Mouse (Mus musculus) E14TG2a.4 (cell line): ENCODE data around the gene Slc22a12.

Experiments used
- CTCF ChIP-seq: conservative IDR thresholded peaks from 2 replicates; pipeline ENCODE4 v1.5.1; 2014; ENCODE audit warnings: low read length
- POU5F1 ChIP-seq: IDR thresholded peaks from 2 replicates; pipeline ENCODE4 v1.6.1; 2014; ENCODE audit warnings: low read length, borderline replicate concordance

DNA sequence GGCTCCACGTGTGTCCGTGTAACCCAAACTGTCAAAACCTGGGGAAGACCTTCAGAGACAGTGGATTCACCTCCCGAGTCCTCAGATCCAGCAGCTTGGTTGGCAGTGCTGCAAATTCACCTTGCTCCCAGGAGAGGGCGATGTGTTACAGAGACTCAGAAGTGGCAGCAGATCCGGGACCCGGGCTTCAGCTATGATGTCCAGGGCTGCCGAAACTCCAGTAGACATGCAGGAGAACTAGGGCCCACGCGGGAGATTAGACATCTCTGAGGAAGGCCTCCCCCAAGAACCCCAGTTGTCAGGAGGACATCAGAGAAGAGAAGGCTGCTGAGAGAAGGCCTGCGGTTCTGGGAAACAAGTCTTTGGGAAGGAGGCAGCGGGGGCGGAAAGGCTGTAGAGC is 50.7 kb downstream of the Slc22a12 start:
- TF ChIP-seq CTCF (peak; percentile 90), POU5F1 (no peak)
